Mouse (Mus musculus) embryonic facial prominence, embryonic 13.5 days (tissue): Measurements from ENCODE around the gene Ift43. TPM values are rescaled to one million over a fixed set of nuclear protein-coding genes. Genes with fewer than 3 reads are reported as not detected.

Experiments used
- ATAC-seq: fragments of 200-750 bp; cut with Nextera tagmentation; 2 replicates; pipeline ENCODE4 v1.8.0; 2017; ENCODE audit warnings: low read depth; ENCODE audit not compliant: insufficient number of reproducible peaks, insufficient read depth, low FRiP score, low TSS enrichment
- H3K27ac ChIP-seq: fragments of 300-500 bp; sonication (generic); 2 replicates; pipeline ENCODE4 v1.5.1; 2015; ENCODE audit warnings: moderate library complexity, mild to moderate bottlenecking, inconsistent platforms
- H3K27me3 ChIP-seq: fragments of 300-500 bp; sonication (generic); 2 replicates; pipeline ENCODE4 v1.6.1; 2015; ENCODE audit warnings: mild to moderate bottlenecking, inconsistent platforms
- H3K36me3 ChIP-seq: fragments of 300-500 bp; sonication (generic); 2 replicates; pipeline ENCODE4 v1.6.1; 2015; ENCODE audit warnings: mild to moderate bottlenecking, inconsistent platforms
- H3K4me1 ChIP-seq: fragments of 300-500 bp; sonication (generic); 2 replicates; pipeline ENCODE4 v1.6.1; 2015; ENCODE audit warnings: inconsistent platforms
- H3K4me2 ChIP-seq: fragments of 300-500 bp; sonication (generic); 2 replicates; pipeline ENCODE4 v1.6.1; 2015; ENCODE audit warnings: moderate library complexity, mild to moderate bottlenecking, inconsistent platforms
- H3K4me3 ChIP-seq: fragments of 300-500 bp; sonication (generic); 2 replicates; pipeline ENCODE4 v1.5.1; 2015; ENCODE audit warnings: mild to moderate bottlenecking, inconsistent platforms
- H3K9ac ChIP-seq: fragments of 300-500 bp; sonication (generic); 2 replicates; pipeline ENCODE4 v1.6.1; 2015; ENCODE audit warnings: mild to moderate bottlenecking, inconsistent platforms
- H3K9me3 ChIP-seq: fragments of 300-500 bp; sonication (generic); 2 replicates; pipeline ENCODE4 v1.6.1; 2016; ENCODE audit warnings: inconsistent platforms
- WGBS: fragments of 180-500 bp; shearing (Covaris S2); methylation state at CpG from one replicate; pipeline ENCODE4 v1.1.7; 2015; ENCODE audit warnings: mixed read lengths; 5-methylcytosine and 5-hydroxymethylcytosine counted together
- polyA plus RNA-seq: library from polyadenylated mRNA; unstranded; fragments of >200 nt; fragmentation: Nextera tagmentation; extraction: Ambion mirVana; gene quantifications from 2 replicates; pipeline ENCODE4 v1.2.1, GENCODE M21; 2015

The Ift43 gene
- polyA plus RNA-seq, 1 experiment from 2014 or later: 80.3 TPM

GRCm38 (mm10) chr12:86157894-86158444 lies 75.6 kb downstream of the Ift43 start:
- Histone ChIP-seq H3K27me3 (no peaks in the 10 kb centered on the region), H3K9me3 (no peaks in the 10 kb centered on the region), H3K4me3 (no peak overlapping the region), H3K27ac (peak overlapping the region; percentile 76), H3K36me3 (peaks cover 10% of the 10 kb centered on the region; the same call in 1 of the 2 replicates), H3K4me2 (no peak overlapping the region), H3K9ac (no peak overlapping the region), H3K4me1 (peaks cover 25% of the 10 kb centered on the region)
- peak; percentile 28; the same call in 1 of the 2 replicates for ATAC-seq
- 12% methylated on average over 8 of the region's 8 CpGs for WGBS

GRCm38 (mm10) chr12:86158689-86159483 lies 76.5 kb downstream of the Ift43 start:
- WGBS: 82% methylated on average over 20 of the region's 20 CpGs
- no peak for ATAC-seq
- H3K27ac ChIP-seq: peak overlapping the region; percentile 76
- H3K4me2 ChIP-seq: no peak overlapping the region
- no peak overlapping the region for H3K4me3 ChIP-seq
- H3K9ac ChIP-seq: peak overlapping the region; percentile 4; the same call in 1 of the 2 replicates
- H3K9me3 ChIP-seq: no peaks in the 10 kb centered on the region
- H3K4me1 ChIP-seq: peaks cover 22% of the 10 kb centered on the region
- H3K36me3 ChIP-seq: peaks cover 10% of the 10 kb centered on the region; the same call in 1 of the 2 replicates
- H3K27me3 ChIP-seq: no peaks in the 10 kb centered on the region

DNA sequence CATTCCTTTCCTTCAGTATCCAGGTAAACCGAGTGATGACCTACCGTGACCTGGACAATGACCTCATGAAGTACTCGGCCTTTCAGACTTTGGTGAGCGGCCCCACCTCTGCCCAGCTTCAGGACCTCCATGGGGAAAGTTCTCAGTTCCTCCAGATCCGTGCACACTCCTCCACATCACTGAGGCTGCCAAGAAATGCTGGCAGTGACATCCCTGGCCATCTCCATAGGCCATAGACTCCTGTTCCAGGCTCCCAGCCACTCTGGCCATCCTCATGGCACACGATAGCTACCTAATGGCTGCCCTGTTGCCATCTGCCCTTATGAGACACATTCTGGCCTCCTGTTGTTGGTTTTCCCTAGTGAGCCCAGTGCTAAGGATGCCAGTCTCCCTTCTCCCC lies 79.1 kb downstream of the Ift43 start:
- no peaks in the 10 kb centered on the region for H3K27me3 ChIP-seq
- H3K4me1 ChIP-seq: peaks cover 26% of the 10 kb centered on the region
- H3K36me3 ChIP-seq: peaks cover 10% of the 10 kb centered on the region; the same call in 1 of the 2 replicates
- H3K4me2 ChIP-seq: no peak overlapping the region
- H3K27ac ChIP-seq: no peak overlapping the region
- no peak overlapping the region for H3K4me3 ChIP-seq
- no peak overlapping the region for H3K9ac ChIP-seq
- 88% methylated on average over 6 of the region's 6 CpGs for WGBS
- H3K9me3 ChIP-seq: no peaks in the 10 kb centered on the region
- no peak for ATAC-seq

GRCm38 (mm10) chr12:86161942-86162341 lies 79.6 kb downstream of the Ift43 start:
- ATAC-seq: no peak
- 93% methylated on average over 5 of the region's 5 CpGs for WGBS
- H3K27ac ChIP-seq: no peak overlapping the region

GRCm38 (mm10) chr12:86162890-86163816 lies 80.8 kb downstream of the Ift43 start:
- ATAC-seq: no peak
- Histone ChIP-seq H3K27ac (no peak overlapping the region), H3K4me1 (peaks cover 24% of the 10 kb centered on the region)

More at GRCm38 (mm10) chr12:86161942-86162341, 79.6 kb downstream of the Ift43 start:
- H3K9me3 ChIP-seq: no peaks in the 10 kb centered on the region
- peaks cover 30% of the 10 kb centered on the region for H3K4me1 ChIP-seq
- peaks cover 10% of the 10 kb centered on the region; the same call in 1 of the 2 replicates for H3K36me3 ChIP-seq
- H3K4me3 ChIP-seq: no peak overlapping the region
- no peak overlapping the region for H3K9ac ChIP-seq
- H3K27me3 ChIP-seq: no peaks in the 10 kb centered on the region
- H3K4me2 ChIP-seq: no peak overlapping the region

GRCm38 (mm10) chr12:86166244-86166643 lies 83.9 kb downstream of the Ift43 start:
- H3K27ac ChIP-seq: no peak overlapping the region
- peaks cover 14% of the 10 kb centered on the region for H3K4me1 ChIP-seq
- H3K9me3 ChIP-seq: no peaks in the 10 kb centered on the region
- H3K27me3 ChIP-seq: 0 out of 2 replicates have a peak, but pooled peaks cover 2% of the 10 kb centered on the region
- no peak for ATAC-seq
- no peak overlapping the region for H3K4me2 ChIP-seq
- 44% methylated on average over 2 of the region's 2 CpGs for WGBS
- H3K36me3 ChIP-seq: 0 out of 2 replicates have a peak, but pooled peaks cover 4% of the 10 kb centered on the region
- no peak overlapping the region for H3K9ac ChIP-seq
- no peak overlapping the region for H3K4me3 ChIP-seq

More at GRCm38 (mm10) chr12:86162890-86163816, 80.8 kb downstream of the Ift43 start:
- H3K9me3 ChIP-seq: no peaks in the 10 kb centered on the region
- 0 out of 2 replicates have a peak overlapping the region, but pooled peaks have one; percentile 37 for H3K9ac ChIP-seq
- 0 out of 2 replicates have a peak, but pooled peaks cover 2% of the 10 kb centered on the region for H3K27me3 ChIP-seq
- no peak overlapping the region for H3K4me3 ChIP-seq
- WGBS: 17% methylated on average over 12 of the region's 12 CpGs
- H3K4me2 ChIP-seq: no peak overlapping the region
- H3K36me3 ChIP-seq: peaks cover 10% of the 10 kb centered on the region; the same call in 1 of the 2 replicates

DNA sequence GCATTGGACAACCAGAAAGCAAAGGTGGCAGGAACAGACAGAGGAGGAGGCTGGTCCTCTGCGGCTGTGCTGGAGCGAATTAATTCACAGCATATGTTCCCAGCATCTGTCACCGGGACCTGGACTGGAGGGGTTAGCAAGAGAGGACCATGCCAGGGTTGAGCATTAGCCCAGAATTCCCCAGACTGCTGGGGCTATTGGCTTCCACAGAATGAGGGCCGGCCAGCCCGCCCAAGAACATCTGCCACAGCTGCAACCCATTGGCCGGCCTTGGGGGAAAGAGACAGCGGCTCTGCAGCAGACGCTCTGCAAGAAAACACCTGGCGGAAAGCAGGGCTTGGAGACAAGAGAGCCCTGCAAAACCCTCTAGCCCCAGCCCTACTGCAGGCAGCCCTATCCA lies 84.7 kb downstream of the Ift43 start:
- peak overlapping the region; percentile 4; the same call in 1 of the 2 replicates for H3K4me2 ChIP-seq

GRCm38 (mm10) chr12:86168712-86169111 lies 86.4 kb downstream of the Ift43 start:
- H3K27ac ChIP-seq: no peak overlapping the region
- ATAC-seq: no peak
- H3K36me3 ChIP-seq: no peaks in the 10 kb centered on the region
- H3K4me1 ChIP-seq: peaks cover 20% of the 10 kb centered on the region
- H3K27me3 ChIP-seq: 0 out of 2 replicates have a peak, but pooled peaks cover 2% of the 10 kb centered on the region
- no peak overlapping the region for H3K4me3 ChIP-seq
- WGBS: 11% methylated on average over 1 of the region's 1 CpGs
- H3K4me2 ChIP-seq: no peak overlapping the region
- no peaks in the 10 kb centered on the region for H3K9me3 ChIP-seq
- H3K9ac ChIP-seq: no peak overlapping the region

More for the DNA sequence above, 84.7 kb downstream of the Ift43 start:
- Histone ChIP-seq H3K36me3 (0 out of 2 replicates have a peak, but pooled peaks cover 3% of the 10 kb centered on the region), H3K27ac (no peak overlapping the region), H3K9me3 (no peaks in the 10 kb centered on the region), H3K4me3 (no peak overlapping the region), H3K27me3 (0 out of 2 replicates have a peak, but pooled peaks cover 2% of the 10 kb centered on the region), H3K9ac (no peak overlapping the region), H3K4me1 (peaks cover 14% of the 10 kb centered on the region)
- 20% methylated on average over 9 of the region's 9 CpGs for WGBS
- ATAC-seq: no peak

- 60% methylated on average over 5 of the region's 5 CpGs for WGBS
- H3K9me3 ChIP-seq: no peaks in the 10 kb centered on the region
These were observed 86.9 kb downstream of the Ift43 start for GRCm38 (mm10) chr12:86169195-86169594.

GRCm38 (mm10) chr12:86173314-86173713 lies 91.0 kb downstream of the Ift43 start:
- no peaks in the 10 kb centered on the region for H3K36me3 ChIP-seq
- H3K4me3 ChIP-seq: no peak overlapping the region
- WGBS: 15% methylated on average over 6 of the region's 6 CpGs
- H3K27ac ChIP-seq: no peak overlapping the region
- H3K9me3 ChIP-seq: no peaks in the 10 kb centered on the region
- no peak overlapping the region for H3K4me2 ChIP-seq
- H3K27me3 ChIP-seq: peaks cover 6% of the 10 kb centered on the region; the same call in 1 of the 2 replicates
- H3K4me1 ChIP-seq: peaks cover 28% of the 10 kb centered on the region
- no peak for ATAC-seq
- H3K9ac ChIP-seq: no peak overlapping the region

More at GRCm38 (mm10) chr12:86169195-86169594, 86.9 kb downstream of the Ift43 start:
- H3K36me3 ChIP-seq: no peaks in the 10 kb centered on the region
- peaks cover 20% of the 10 kb centered on the region for H3K4me1 ChIP-seq
- 0 out of 2 replicates have a peak, but pooled peaks cover 2% of the 10 kb centered on the region for H3K27me3 ChIP-seq
- ATAC-seq: no peak
- no peak overlapping the region for H3K4me2 ChIP-seq
- no peak overlapping the region for H3K9ac ChIP-seq
- H3K4me3 ChIP-seq: no peak overlapping the region
- H3K27ac ChIP-seq: no peak overlapping the region

- Histone ChIP-seq H3K27ac (no peak overlapping the region), H3K4me1 (peaks cover 31% of the 10 kb centered on the region)
These were observed 92.0 kb downstream of the Ift43 start for GRCm38 (mm10) chr12:86174369-86174768.

More at GRCm38 (mm10) chr12:86174369-86174768, 92.0 kb downstream of the Ift43 start:
- no peaks in the 10 kb centered on the region for H3K9me3 ChIP-seq
- H3K4me2 ChIP-seq: no peak overlapping the region
- 76% methylated on average over 12 of the region's 12 CpGs for WGBS
- H3K9ac ChIP-seq: no peak overlapping the region
- ATAC-seq: no peak
- no peak overlapping the region for H3K4me3 ChIP-seq
- H3K36me3 ChIP-seq: no peaks in the 10 kb centered on the region
- peaks cover 6% of the 10 kb centered on the region; the same call in 1 of the 2 replicates for H3K27me3 ChIP-seq
